Mouse (Mus musculus) lung, postnatal 0 days (tissue): ENCODE results near the gene Sema3b.

Source experiments
- CTCF ChIP-seq: IDR thresholded peaks from 2 replicates; pipeline ENCODE4 v1.5.1; 2016; ENCODE audit warnings: antibody characterized with exemption, mild to moderate bottlenecking
- EP300 ChIP-seq: IDR thresholded peaks from 2 replicates; pipeline ENCODE4 v1.6.1; 2016; ENCODE audit warnings: antibody characterized with exemption, mild to moderate bottlenecking, control low read depth

GRCm38 (mm10) chr9:107598385-107598784 lies 10.6 kb downstream of the Sema3b start:
- TF ChIP-seq CTCF (no peak), EP300 (no peak)
